Comparison of ENCODE assay signal across 8 mouse cellular contexts in genomic region chr2:69722650-69723518, GRCm38 (mm10). TPM values are rescaled to one million over a fixed set of nuclear protein-coding genes. Genes with fewer than 3 reads are reported as not detected.
DNase-seq lines count a peak whose midpoint lies in the region; ATAC-seq lines count a peak whose summit lies in the region.

No protein-coding gene starts in this region.

- 0 out of 2 replicates have a peak, but pooled peaks cover 3% of the 10 kb centered on the region for H3K27me3 ChIP-seq in hindbrain, embryonic 15.5 days

- peak overlapping the region; percentile 77 for H3K4me2 ChIP-seq in hindbrain, embryonic 15.5 days

- peak overlapping the region; percentile 88 for H3K27ac ChIP-seq in hindbrain, embryonic 15.5 days (replicated peaks)

- peak; percentile 96 for ATAC-seq in hindbrain, embryonic 15.5 days (ENCODE audit: low FRiP score, low read depth)

- H3K9ac ChIP-seq in hindbrain, embryonic 15.5 days = peak overlapping the region; percentile 81

- peak; percentile 96 for DNase-seq in R1 (ENCODE audit: low read depth, low spot score)
- DNase-seq in cerebellum, postnatal 25 days = peak; percentile 95 to 97
- DNase-seq in frontal cortex, postnatal 36 days (ENCODE audit: low spot score in 2 of 2) = peak; percentile 95 to 96
- DNase-seq in left cerebral cortex, adult 11 months (ENCODE audit: low spot score) = peak; percentile 86
- DNase-seq in lung, postnatal 4 days = peak; percentile 93 to 94
- peak; percentile 92 for DNase-seq in retina, postnatal 7 days (ENCODE audit: low read depth, low spot score)
- DNase-seq in urinary bladder, adult 2 months (ENCODE audit: low spot score) = peak; percentile 94

- H3K9me3 ChIP-seq in hindbrain, embryonic 15.5 days = no peaks in the 10 kb centered on the region

- no peaks in the 10 kb centered on the region for H3K36me3 ChIP-seq in hindbrain, embryonic 15.5 days

- H3K4me3 ChIP-seq in hindbrain, embryonic 15.5 days = peak overlapping the region; percentile 64

- peaks cover 13% of the 10 kb centered on the region for H3K4me1 ChIP-seq in hindbrain, embryonic 15.5 days (replicated peaks)

- under 1% methylated on average over 64 of the region's 91 CpGs for WGBS in hindbrain, embryonic 15.5 days

RNA-seq across cellular contexts. Expression of gene Ppig, which starts 0.5 kb away (rescaled TPM):
- polyA plus RNA-seq in hindbrain, embryonic 15.5 days (2015; fragmentation: Nextera tagmentation; extraction: Ambion mirVana) = 120 and 123 TPM in 2 replicates
- 16.5 and 19.6 TPM in 2 replicates for polyA plus RNA-seq in urinary bladder, adult 2 months (2012; rRNA removed)

RNA-seq across cellular contexts. Expression of gene Fastkd1, which starts 9.6 kb away (rescaled TPM):
- 15.1 and 16.9 TPM in 2 replicates for polyA plus RNA-seq in hindbrain, embryonic 15.5 days (2015; fragmentation: Nextera tagmentation; extraction: Ambion mirVana)
- polyA plus RNA-seq in urinary bladder, adult 2 months (2012; rRNA removed) = 8.9 and 9.4 TPM in 2 replicates

RNA-seq across cellular contexts. Expression of gene Klhl41, which starts 53.0 kb away (rescaled TPM):
- polyA plus RNA-seq in hindbrain, embryonic 15.5 days (2015; fragmentation: Nextera tagmentation; extraction: Ambion mirVana) = 0.31 and 0.35 TPM in 2 replicates
- polyA plus RNA-seq in urinary bladder, adult 2 months (2012; rRNA removed) = 0.56 and 0.65 TPM in 2 replicates

Comparison
In these comparisons a context has a peak if more than half of its experiments do, and no peak if none do; other contexts are left out.
1. Peak in every context shown above with its lines: DNase-seq, ATAC-seq, H3K4me3 ChIP-seq and H3K27ac ChIP-seq.